Mouse (Mus musculus) heart, adult 10 weeks (tissue): ENCODE measurements around the gene Klra4. TPM values are rescaled to one million over a fixed set of nuclear protein-coding genes. Genes with fewer than 3 reads are reported as not detected.

Experiments
- polyA plus RNA-seq: library from polyadenylated mRNA; stranded (reverse); fragments of 350-450 nt; fragmentation: Illumina TruSeq; extraction: RNeasy Lipid Tissue Mini Kit (QIAGEN cat#74804); gene quantifications from one replicate; pipeline ENCODE4 v1.2.3, GENCODE M21; 2014; ENCODE audit warnings: low read depth, low replicate concordance

Gene Klra4
- polyA plus RNA-seq: not detected

DNA sequence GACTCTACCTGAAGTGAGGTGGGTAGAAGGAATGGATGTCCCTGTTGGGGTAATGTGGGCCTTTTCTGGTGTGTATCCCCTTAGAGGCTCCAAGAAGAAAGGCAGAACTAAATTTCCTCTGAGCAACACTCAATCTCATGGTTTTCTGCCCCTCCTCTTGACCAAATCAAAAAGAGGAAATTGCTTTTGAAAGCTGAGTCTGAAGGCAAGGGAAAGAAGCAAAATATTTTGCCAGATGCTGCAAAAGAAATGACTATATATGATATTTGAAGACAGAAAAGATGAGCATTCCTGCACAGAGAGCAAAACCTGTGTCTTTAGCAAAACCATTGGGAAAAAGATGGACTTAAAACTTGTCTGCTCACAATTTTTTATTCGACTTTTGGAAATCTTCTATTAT lies at the start of gene Klra4:
Gene Klra4, minus strand, starts transcription at position 101 of the 400 bp plus-strand sequence.

DNA sequence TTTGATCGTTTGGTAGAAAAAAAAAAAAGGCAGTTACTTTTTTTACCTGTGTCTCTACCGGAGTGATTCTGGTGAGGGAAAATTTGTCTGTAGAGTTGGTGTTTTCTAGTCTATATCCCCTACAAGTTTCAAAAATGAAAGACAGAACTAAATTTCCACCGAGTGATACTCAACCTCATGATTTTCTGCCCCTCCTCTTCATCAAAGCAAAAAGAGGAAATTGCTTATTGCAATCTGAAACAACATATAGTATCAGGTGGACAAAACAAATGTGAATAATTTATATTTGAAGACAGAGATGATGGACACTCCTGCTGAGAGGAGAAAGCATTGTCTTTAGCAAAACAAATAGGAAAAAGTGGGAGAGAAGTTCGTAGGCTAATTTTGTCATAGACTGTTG lies 40.2 kb downstream of the Klra4 start, which contains the start of gene Klra6:
Gene Klra6, minus strand, starts transcription at position 101 of the 400 bp plus-strand sequence.

Other genes with a start within 250 kb of the Klra4 start
- gene Gm17631, start 204.6 kb downstream of the Klra4 start, polyA plus RNA-seq: not detected
- not detected for gene Klra17, start 190.6 kb downstream of the Klra4 start, polyA plus RNA-seq
- gene Klra5, start 149.6 kb downstream of the Klra4 start, polyA plus RNA-seq: not detected
- not detected for gene Klra6, start 40.3 kb downstream of the Klra4 start, polyA plus RNA-seq
- gene Klra8, start 62.6 kb upstream of the Klra4 start, polyA plus RNA-seq: not detected
- gene Klra9, start 125.8 kb upstream of the Klra4 start, polyA plus RNA-seq: 3.1 TPM
- gene Klra7, start 166.1 kb upstream of the Klra4 start, polyA plus RNA-seq: not detected
- gene Klra10, start 214.7 kb upstream of the Klra4 start, polyA plus RNA-seq: not detected